Mouse (Mus musculus) embryonic fibroblast, embryonic 13.5 days (primary cell): Measurements from ENCODE around the gene Tln1.

Source experiments
- CTCF ChIP-seq: IDR thresholded peaks from 2 replicates; pipeline ENCODE4 v1.5.1; 2011; ENCODE audit warnings: mild to moderate bottlenecking, control low read depth, low read length, moderate library complexity, borderline replicate concordance; ENCODE audit not compliant: insufficient read depth
- POLR2A ChIP-seq: IDR thresholded peaks from 2 replicates; pipeline ENCODE4 v1.6.1; 2011; ENCODE audit warnings: low read depth, mild to moderate bottlenecking, control low read depth, low read length, moderate library complexity

GRCm38 (mm10) chr4:43558028-43558630 lies 4.4 kb downstream of the Tln1 start:
- peak; percentile 79 for TF ChIP-seq POLR2A
- no peak for TF ChIP-seq CTCF
